In the genomic region with DNA sequence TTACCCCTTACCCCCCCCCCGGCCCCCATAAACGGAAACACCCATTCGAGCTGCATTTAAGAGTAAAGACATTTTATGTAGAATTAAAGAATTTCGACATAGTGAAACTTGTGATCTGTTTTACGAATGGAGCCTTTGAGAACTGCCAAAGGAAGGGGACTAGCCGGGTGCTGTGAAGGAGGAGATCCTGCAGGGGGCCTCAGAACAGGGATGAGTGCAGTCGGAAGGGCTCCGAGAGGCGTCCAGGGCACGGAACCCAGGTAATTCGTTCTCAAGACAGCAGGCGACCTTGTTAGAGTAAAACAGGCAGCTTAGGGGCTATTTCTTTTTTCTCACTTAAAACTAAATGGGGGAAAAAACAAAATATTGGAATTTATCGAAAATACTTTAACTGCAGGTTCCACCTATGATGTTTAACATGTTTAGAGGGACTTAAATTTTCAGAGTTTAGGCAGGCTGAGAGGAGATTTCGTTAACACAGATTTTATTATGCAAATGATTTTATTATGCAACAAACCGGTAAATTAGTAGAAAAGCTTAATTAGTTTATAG, we compare ENCODE assay signal across 8 mouse cellular contexts. TPM values are rescaled to one million over a fixed set of nuclear protein-coding genes. Genes with fewer than 3 reads are reported as not detected.
DNase-seq lines count a peak whose midpoint lies in the region; ATAC-seq lines count a peak whose summit lies in the region.

No protein-coding gene starts in this region.

- no peaks in the 10 kb centered on the region for H3K27me3 ChIP-seq in hindbrain, embryonic 12.5 days

- no peak for ATAC-seq in hindbrain, embryonic 12.5 days (ENCODE audit: low FRiP score)

- H3K4me1 ChIP-seq in hindbrain, embryonic 12.5 days, result no peaks in the 10 kb centered on the region

- H3K4me2 ChIP-seq in hindbrain, embryonic 12.5 days (replicated peaks), result 0 out of 2 replicates have a peak overlapping the region, but pooled peaks have one; percentile 6

- H3K36me3 ChIP-seq in hindbrain, embryonic 12.5 days, result no peaks in the 10 kb centered on the region

- H3K4me3 ChIP-seq in hindbrain, embryonic 12.5 days, result no peak overlapping the region

- no peak overlapping the region for H3K27ac ChIP-seq in hindbrain, embryonic 12.5 days

- WGBS in hindbrain, embryonic 12.5 days, result 9% methylated on average over 15 of the region's 15 CpGs

- no peaks in the 10 kb centered on the region for H3K9me3 ChIP-seq in hindbrain, embryonic 12.5 days (replicated peaks)

- peak; percentile 16 to 46 for DNase-seq in cerebellum, postnatal 25 days
- DNase-seq in cerebellum, adult 9-10 months, result no peak
- peak; percentile 47 for DNase-seq in 3134 (ENCODE audit: extremely low read depth, insufficient read length, low spot score)
- peak; percentile 85 for DNase-seq in embryo, embryonic 10 days (ENCODE audit: low spot score)
- DNase-seq in lung, postnatal 14 days, result peak; percentile 37
- peak; percentile 74 for DNase-seq in thymus, postnatal 25 days
- DNase-seq in urinary bladder, adult 2 months (ENCODE audit: low spot score), result no peak

- H3K9ac ChIP-seq in hindbrain, embryonic 12.5 days, result no peak overlapping the region

RNA-seq across cellular contexts. Expression of a gene that starts 12.5 kb away (rescaled TPM):
- 95.3 and 100 TPM in 2 replicates for polyA plus RNA-seq in hindbrain, embryonic 12.5 days (2016; fragmentation: Nextera tagmentation; extraction: Ambion mirVana)
- 1.7 and 2.2 TPM in 2 replicates for polyA plus RNA-seq in urinary bladder, adult 2 months (2012; rRNA removed)

RNA-seq across cellular contexts. Expression of a gene that starts 36.6 kb away (rescaled TPM):
- 142 and 148 TPM in 2 replicates for polyA plus RNA-seq in hindbrain, embryonic 12.5 days (2016; fragmentation: Nextera tagmentation; extraction: Ambion mirVana)
- 86.7 and 120 TPM in 2 replicates for polyA plus RNA-seq in urinary bladder, adult 2 months (2012; rRNA removed)

Comparison
In these comparisons a context has a peak if more than half of its experiments do, and no peak if none do; other contexts are left out.
1. DNase-seq: peak in cerebellum, postnatal 25 days (2 of 2), 3134 (single experiment), embryo, embryonic 10 days (single experiment), lung, postnatal 14 days (single experiment) and thymus, postnatal 25 days (single experiment); none in cerebellum, adult 9-10 months (single experiment) and urinary bladder, adult 2 months (single experiment).
2. RNA of a gene that starts 12.5 kb away (polyA plus RNA-seq): 95.3 to 100 TPM in hindbrain, embryonic 12.5 days; 1.7 to 2.2 TPM in urinary bladder, adult 2 months; every median in the first group is over 10 times any median in the second.